Mouse (Mus musculus) urinary bladder, adult 2 months (tissue): ENCODE measurements around the gene Ralgapa1. TPM values are rescaled to one million over a fixed set of nuclear protein-coding genes. Genes with fewer than 3 reads are reported as not detected.
"Not testable (repeated sequence)": the region's sequence is repeated elsewhere in the genome, so short reads cannot be mapped to it uniquely, and the experiment has no call there.

Experiments used
- DNase-seq: peaks from one replicate; pipeline ENCODE4 v3.0.0; 2022; ENCODE audit warnings: low spot score
- polyA plus RNA-seq: library from polyadenylated mRNA; depleted of rRNA; stranded (reverse); fragments of >200 nt; gene quantifications from 2 replicates; pipeline ENCODE4 v1.2.3, GENCODE M21; 2012

Gene Ralgapa1
- polyA plus RNA-seq, 1 experiment, result 44.0 TPM

- peak; percentile 46 for DNase-seq
Measured at GRCm38 (mm10) chr12:55599639-55600502, 221.1 kb downstream of the Ralgapa1 start.

DNA sequence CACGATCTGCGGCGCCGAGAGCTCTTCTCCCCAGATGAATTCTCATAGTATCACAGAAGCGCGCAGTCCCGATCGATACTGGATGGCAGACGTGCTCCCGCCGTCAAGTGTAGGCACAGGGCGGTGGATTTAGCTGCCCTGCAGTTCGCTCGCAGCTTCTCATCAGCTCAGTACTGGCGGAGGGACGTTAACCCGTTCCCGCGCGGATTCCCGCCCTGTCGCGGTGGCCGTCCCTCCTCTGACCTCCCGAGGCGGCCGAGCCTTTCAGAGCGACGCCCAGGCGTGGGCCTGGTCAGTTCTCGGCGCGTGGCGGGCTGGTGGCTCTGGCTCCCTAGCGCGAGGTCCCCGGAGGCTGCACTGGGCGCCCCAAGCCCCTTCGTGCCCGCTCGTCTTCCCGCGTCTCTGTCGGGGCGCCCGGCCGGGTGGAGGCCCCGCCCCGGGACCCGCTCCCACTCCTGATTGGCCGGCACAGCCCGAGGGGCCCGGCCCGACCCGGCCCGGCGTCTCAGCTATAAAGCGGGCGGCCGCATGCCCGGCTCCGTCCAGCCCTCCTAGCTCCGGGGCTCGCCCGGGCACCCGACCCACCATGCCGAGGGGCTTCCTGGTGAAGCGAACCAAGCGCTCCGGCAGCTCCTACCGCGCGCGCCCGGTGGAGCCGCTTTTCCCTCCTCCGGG is 221.9 kb downstream of the Ralgapa1 start, which contains the start of gene Insm2:
Insm2 (plus strand) TSS at position 541 of the 675 bp plus-strand sequence.
- no peak for DNase-seq

DNA sequence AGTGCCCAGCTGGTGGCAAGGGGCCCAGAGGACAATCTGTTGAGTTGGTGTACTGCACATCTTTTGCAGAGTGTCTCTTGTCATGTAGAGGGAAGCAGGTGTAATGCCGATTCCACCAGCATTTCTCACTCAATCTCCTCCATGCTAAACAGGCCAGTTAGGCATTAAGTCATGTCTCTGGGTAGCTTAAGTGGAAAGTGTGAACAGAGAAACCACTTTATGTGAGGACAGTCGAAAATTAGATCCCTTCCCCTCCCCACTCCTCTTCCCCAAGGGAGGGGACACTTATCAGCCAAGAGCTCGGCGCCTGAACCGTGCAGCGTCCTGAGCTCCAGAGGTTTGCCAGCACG is 222.5 kb downstream of the Ralgapa1 start:
- DNase-seq, result no peak

- not testable (repeated sequence) for DNase-seq
Measured at GRCm38 (mm10) chr12:55586936-55587335, 234.0 kb downstream of the Ralgapa1 start.

DNA sequence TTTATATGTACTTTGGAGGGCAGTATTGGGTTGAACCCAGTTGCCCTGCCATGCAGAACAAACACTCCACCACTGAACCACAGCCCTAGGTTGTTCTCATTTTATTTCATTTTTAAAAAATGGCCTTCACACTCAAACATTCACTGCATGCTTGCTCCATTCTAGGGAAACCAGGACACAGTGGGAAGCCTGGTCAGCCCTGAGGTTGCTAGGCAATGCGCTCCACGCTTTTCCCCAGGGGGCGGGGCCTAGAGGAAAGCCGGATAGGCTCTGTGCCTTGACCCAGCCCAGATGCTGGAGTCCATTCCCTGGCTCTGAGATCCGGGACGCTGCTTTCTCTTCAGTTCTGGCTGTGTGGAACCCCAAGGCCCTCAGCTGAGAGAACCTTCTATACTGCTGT is 247.2 kb downstream of the Ralgapa1 start:
- DNase-seq, result no peak

GRCm38 (mm10) chr12:55573089-55573488 is 247.9 kb downstream of the Ralgapa1 start:
- DNase-seq, result no peak

DNA sequence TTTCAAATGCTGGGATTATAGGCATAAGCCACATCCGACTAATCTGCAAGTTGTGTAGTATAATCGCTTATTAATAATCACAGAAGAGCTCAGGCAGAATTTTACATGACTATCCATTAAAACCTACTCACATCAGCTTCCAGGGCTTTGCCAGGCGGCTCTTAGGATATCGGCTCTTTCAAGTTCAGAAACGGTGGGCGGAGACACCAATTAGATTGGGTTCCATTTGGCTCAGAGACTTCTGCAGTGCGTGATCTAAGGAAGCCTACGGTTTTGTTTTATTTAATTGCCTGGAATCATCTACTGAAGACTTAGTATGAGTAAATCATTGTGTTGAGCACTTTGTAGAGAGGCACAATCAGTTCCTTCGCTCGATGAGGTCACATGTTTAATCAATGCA is 249.3 kb downstream of the Ralgapa1 start:
- no peak for DNase-seq

GRCm38 (mm10) chr12:55571181-55571580 is 249.8 kb downstream of the Ralgapa1 start:
- DNase-seq, result no peak

DNA sequence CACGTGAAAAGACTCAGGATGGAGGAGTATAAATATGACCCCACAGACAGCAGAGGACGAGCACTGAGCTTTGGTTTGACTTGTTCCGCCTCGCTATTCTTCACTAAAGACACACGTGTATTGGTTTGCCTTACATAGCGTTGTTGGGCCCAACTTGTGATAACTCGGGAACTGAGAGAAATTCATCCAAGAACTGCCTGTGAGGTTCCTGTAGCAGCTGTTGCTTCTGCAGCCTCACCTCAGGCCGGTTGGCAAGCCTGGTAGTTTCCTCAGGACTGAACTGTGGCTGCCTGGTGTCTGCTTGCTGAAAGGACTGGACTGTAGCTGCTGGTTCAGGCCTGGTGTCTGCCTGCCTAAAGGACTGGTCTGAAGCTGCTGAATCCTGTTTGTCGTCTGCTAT is 250.3 kb downstream of the Ralgapa1 start:
- no peak for DNase-seq

- DNase-seq, result no peak
Measured at GRCm38 (mm10) chr12:55569676-55570075, 251.3 kb downstream of the Ralgapa1 start.

GRCm38 (mm10) chr12:55568466-55568865 is 252.5 kb downstream of the Ralgapa1 start:
- DNase-seq, result no peak

DNA sequence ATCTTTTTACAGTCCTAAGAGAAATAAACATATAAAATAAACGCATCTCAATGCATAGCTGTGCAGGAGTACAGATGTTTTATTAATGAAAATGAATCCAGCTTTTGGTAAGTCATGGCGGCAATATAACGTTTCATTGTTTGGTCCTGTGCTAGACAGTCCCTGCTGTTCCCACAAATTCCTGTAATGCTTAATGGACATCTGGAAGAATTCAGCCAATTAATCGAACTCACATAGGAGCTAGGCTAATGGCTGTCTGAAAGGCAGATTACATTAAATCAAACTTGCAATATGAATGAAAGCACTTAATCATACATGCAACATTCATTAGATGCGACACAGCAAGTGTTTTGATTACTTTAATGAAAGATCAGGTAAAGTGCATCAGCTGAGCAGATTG is 254.1 kb downstream of the Ralgapa1 start:
- DNase-seq, result no peak

- DNase-seq, result no peak
Measured at GRCm38 (mm10) chr12:55565867-55566266, 255.1 kb downstream of the Ralgapa1 start.

- no peak for DNase-seq
Measured at GRCm38 (mm10) chr12:55565206-55565605, 255.8 kb downstream of the Ralgapa1 start, which contains the start of gene Aldoart2. Gene Aldoart2 (plus strand): TSS chr12:55565239.

DNA sequence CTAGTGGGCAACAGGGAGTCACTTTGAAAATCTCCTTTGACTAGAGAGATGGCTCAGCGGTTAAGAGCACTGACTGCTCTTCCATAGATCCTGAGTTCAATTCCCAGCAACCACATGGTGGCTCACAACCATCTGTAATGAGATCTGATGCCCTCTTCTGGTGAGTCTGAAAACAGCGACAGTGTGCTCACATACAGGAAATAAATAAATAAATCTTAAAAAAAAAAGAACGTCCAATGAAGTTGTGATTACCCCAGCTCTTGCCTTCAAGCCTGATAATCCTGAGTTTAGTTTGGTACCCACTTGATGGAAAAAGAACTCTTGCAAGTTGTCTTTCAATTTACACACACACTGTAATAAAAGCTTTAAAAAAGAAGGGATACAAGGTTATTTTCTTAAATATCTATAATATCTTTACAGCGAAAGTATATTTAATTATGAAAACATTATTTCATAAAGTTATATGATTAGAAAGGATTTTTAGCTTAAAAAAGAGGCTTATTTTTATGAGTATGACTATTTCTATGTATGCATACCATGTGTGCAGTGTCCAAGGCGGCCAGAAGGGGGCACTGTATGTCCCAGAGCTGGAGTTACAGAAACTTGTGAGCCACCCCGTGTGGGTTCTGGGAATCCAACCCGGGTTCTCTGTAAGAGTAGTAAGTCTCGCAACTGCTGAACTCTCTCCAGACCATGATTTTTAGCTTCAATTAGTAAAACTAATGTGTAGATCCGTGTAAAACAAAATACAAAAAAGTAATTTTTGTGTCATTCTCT is 256.6 kb downstream of the Ralgapa1 start:
- DNase-seq, result no peak

GRCm38 (mm10) chr12:55563742-55564141 is 257.2 kb downstream of the Ralgapa1 start:
- DNase-seq, result no peak

DNA sequence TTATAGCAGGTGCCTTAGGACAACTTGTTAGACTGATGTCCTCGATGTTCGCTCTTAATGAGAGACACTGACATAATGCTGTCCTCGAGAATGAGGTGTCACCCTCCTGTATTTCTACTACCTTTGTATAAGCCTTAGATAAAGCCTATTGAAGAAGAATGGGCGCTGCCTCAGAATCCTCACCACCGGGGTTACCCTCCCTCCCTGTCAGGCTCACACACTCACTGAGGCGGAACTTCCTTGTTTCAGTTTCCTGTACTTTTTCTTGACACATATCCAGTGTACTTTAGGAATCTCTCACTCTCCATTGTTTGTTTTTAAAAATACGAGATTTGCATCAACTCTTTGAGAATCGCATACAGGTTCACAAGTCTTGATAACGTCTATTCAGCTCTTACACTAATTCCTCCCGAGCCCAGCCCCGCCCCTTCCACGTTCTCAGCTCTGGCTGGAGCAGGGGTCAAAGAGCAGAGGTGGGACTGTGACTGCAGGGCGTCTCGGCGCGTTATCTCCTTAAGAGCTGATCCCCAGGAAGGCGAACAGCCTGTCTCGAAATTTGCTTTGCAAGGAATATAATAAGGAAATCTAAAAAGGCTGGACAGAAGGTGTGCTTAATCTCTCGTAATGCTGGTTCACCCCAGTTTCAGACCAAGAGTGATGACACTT is 260.8 kb downstream of the Ralgapa1 start:
- DNase-seq, result no peak

DNA sequence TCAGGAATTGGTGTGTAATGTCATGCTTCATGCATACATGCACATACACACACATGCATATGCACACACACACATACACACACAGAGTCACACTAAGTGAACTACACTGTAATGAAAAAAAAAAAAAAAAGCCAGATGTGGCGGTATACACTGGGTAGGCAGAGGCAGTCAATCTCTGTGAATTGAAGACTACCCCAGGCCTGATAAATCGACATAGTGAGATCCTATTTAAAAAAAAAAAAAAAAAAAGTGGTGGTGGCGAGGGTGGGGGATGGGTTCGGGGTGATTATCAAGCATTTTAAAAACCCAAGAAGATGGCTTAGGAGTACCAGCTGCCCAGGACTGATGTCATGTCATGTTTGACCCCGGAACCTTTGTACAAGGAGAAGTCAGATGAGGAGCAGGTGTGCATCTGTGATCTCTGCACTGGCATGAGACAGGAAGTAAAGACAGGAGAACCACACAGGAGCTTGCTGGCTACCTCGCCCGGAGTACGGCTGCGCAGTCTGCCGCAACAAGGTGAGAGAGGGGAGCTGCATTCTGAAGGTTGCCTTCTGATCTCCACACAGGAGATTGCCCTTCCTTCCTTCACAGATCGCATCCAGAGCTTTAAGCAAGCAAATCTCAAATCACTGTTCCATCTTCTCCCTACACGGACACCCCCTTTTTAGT is 261.6 kb downstream of the Ralgapa1 start:
- DNase-seq, result no peak

- no peak for DNase-seq
Measured at GRCm38 (mm10) chr12:55557866-55558265, 263.1 kb downstream of the Ralgapa1 start.

DNA sequence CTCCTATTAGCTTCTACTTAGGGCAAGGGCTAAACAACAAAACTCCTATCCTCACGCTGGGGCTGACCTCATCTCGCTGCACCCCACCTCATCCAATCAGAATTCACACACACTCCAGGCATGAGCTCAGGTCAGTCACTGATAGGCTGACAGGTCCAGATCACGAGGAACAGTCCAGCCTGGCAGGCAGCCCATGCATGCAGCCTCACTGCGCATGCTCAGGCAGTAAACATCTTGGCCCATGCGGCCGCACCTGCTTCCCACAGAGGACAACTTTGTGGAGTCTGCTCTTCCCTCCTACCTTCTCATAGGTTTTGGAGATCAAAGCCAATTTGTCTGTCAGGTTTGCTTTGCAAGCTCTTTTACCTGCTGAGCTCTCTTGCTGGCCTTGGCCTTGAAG is 266.1 kb downstream of the Ralgapa1 start:
- not testable (repeated sequence) for DNase-seq
